In genomic region chr6:115727108-115727507, GRCm38 (mm10) we compare ENCODE assay signal across 8 mouse cellular contexts. TPM values are rescaled to one million over a fixed set of nuclear protein-coding genes. Genes with fewer than 3 reads are reported as not detected.
A peak's percentile ranks its signal among the peaks of the same experiment; 100 is the strongest.
DNase-seq lines count a peak whose midpoint lies in the region; ATAC-seq and TF ChIP-seq lines count a peak whose summit lies in the region.

No protein-coding gene starts in this region.

- H3K4me1 ChIP-seq in heart, postnatal 0 days (ENCODE audit: control insufficient read depth, insufficient read depth): peaks cover 5% of the 10 kb centered on the region; the same call in 1 of the 2 replicates
- no peaks in the 10 kb centered on the region for H3K4me1 ChIP-seq in embryonic facial prominence, embryonic 11.5 days (ENCODE audit: control insufficient read depth, insufficient read depth, low read length)

- no peak overlapping the region for H3K27ac ChIP-seq in heart, postnatal 0 days (ENCODE audit: low read depth)
- no peak overlapping the region for H3K27ac ChIP-seq in embryonic facial prominence, embryonic 11.5 days (replicated peaks; ENCODE audit: low read depth, low read length)

- H3K27me3 ChIP-seq in heart, postnatal 0 days (ENCODE audit: control insufficient read depth, insufficient read depth, low read length): no peaks in the 10 kb centered on the region
- H3K27me3 ChIP-seq in embryonic facial prominence, embryonic 11.5 days (ENCODE audit: control insufficient read depth, insufficient read depth, low read length): no peaks in the 10 kb centered on the region

- H3K9me3 ChIP-seq in heart, postnatal 0 days (replicated peaks; ENCODE audit: control insufficient read depth, low read length): no peaks in the 10 kb centered on the region; the same call in 1 of the 2 replicates
- no peaks in the 10 kb centered on the region for H3K9me3 ChIP-seq in embryonic facial prominence, embryonic 11.5 days (replicated peaks; ENCODE audit: control insufficient read depth, low read length)

- intact Hi-C loops in left cerebral cortex, postnatal 4 days (cut with DNase I): no loop called here

- no peak for TF ChIP-seq EP300 in heart, postnatal 0 days (IDR thresholded peaks at IDR 0.05; ENCODE audit: low read depth)

- peak; percentile 24 for DNase-seq in heart, postnatal 0 days (ENCODE audit: low spot score)
- DNase-seq in heart, adult 11 months: no peak
- peak; percentile 66 for DNase-seq in adrenal gland, postnatal 10 days
- DNase-seq in embryonic facial prominence, embryonic 11.5 days (ENCODE audit: low spot score): peak; percentile 69
- DNase-seq in left cerebral cortex, postnatal 4 days: peak; percentile 48
- DNase-seq in retina, adult 2 months (ENCODE audit: low read depth, low spot score): peak; percentile 18
- no peak for DNase-seq in ovary, postnatal 10 days (ENCODE audit: low spot score)

- no peak overlapping the region for H3K4me2 ChIP-seq in heart, postnatal 0 days (ENCODE audit: low read depth, low read length)
- H3K4me2 ChIP-seq in embryonic facial prominence, embryonic 11.5 days (ENCODE audit: low read depth, low read length): no peak overlapping the region

- peak; percentile 68 for TF ChIP-seq CTCF in heart, postnatal 0 days (IDR thresholded peaks at IDR 0.05; ENCODE audit: low read depth)

- H3K4me3 ChIP-seq in heart, postnatal 0 days (ENCODE audit: low read depth, low read length): no peak overlapping the region
- H3K4me3 ChIP-seq in embryonic facial prominence, embryonic 11.5 days (ENCODE audit: low read depth, low read length): no peak overlapping the region

- H3K36me3 ChIP-seq in heart, postnatal 0 days (replicated peaks; ENCODE audit: control insufficient read depth, insufficient read depth, low read length): no peaks in the 10 kb centered on the region
- no peaks in the 10 kb centered on the region for H3K36me3 ChIP-seq in embryonic facial prominence, embryonic 11.5 days (replicated peaks; ENCODE audit: control insufficient read depth, insufficient read depth, low read depth, low read length)

- WGBS in heart, postnatal 0 days: 78% methylated on average over 1 of the region's 1 CpGs
- WGBS in embryonic facial prominence, embryonic 11.5 days: 85% methylated on average over 1 of the region's 1 CpGs

- no peak for ATAC-seq in heart, postnatal 0 days (ENCODE audit: insufficient read depth, low read depth)
- peak; percentile 69 for ATAC-seq in CD4-positive, CD25-positive, alpha-beta regulatory T cell, adult 4 months
- no peak for ATAC-seq in embryonic facial prominence, embryonic 11.5 days (replicated peaks; ENCODE audit: insufficient number of reproducible peaks, low FRiP score, low TSS enrichment, low read depth)

- H3K9ac ChIP-seq in heart, postnatal 0 days (replicated peaks; ENCODE audit: low read depth, low read length): no peak overlapping the region
- no peak overlapping the region for H3K9ac ChIP-seq in embryonic facial prominence, embryonic 11.5 days (replicated peaks; ENCODE audit: low read length)

RNA-seq across cellular contexts. Expression of gene Tmem40, which starts 35.1 kb away (rescaled TPM):
- total RNA-seq in heart, postnatal 0 days (2014; rRNA removed; ENCODE audit: low replicate concordance): 0.23 and 2.3 TPM in 2 replicates
- polyA plus RNA-seq in heart, postnatal 0 days (2015; fragmentation: Nextera tagmentation; extraction: Ambion mirVana): 0.26 and 0.40 TPM in 2 replicates
- not detected for polyA plus RNA-seq in CD4-positive, CD25-positive, alpha-beta regulatory T cell, adult 4 months (2017; shearing (Covaris generic))
- under 1 TPM; 0.79 to 0.93 TPM for total RNA-seq in adrenal gland, postnatal 10 days (2021)
- 2.0 and 3.3 TPM in 2 replicates for polyA plus RNA-seq in embryonic facial prominence, embryonic 11.5 days (2014; fragmentation: Nextera tagmentation; extraction: Ambion mirVana)
- total RNA-seq in left cerebral cortex, postnatal 4 days (2021): 1 to 10 TPM in 1 of 2 experiments, under 1 TPM in 1; 0.60 to 1.2 TPM

RNA-seq across cellular contexts. Expression of gene Cand2, which starts 47.2 kb away (rescaled TPM):
- 50.9 and 56.5 TPM in 2 replicates for total RNA-seq in heart, postnatal 0 days (2014; rRNA removed; ENCODE audit: low replicate concordance)
- 29.2 and 30.0 TPM in 2 replicates for polyA plus RNA-seq in heart, postnatal 0 days (2015; fragmentation: Nextera tagmentation; extraction: Ambion mirVana)
- polyA plus RNA-seq in CD4-positive, CD25-positive, alpha-beta regulatory T cell, adult 4 months (2017; shearing (Covaris generic)): 1 to 10 TPM; 3.7 to 4.5 TPM
- 10 to 100 TPM; 10.4 to 16.1 TPM for total RNA-seq in adrenal gland, postnatal 10 days (2021)
- polyA plus RNA-seq in embryonic facial prominence, embryonic 11.5 days (2014; fragmentation: Nextera tagmentation; extraction: Ambion mirVana): 36.2 and 39.1 TPM in 2 replicates
- 1 to 10 TPM; 8.3 to 8.5 TPM for total RNA-seq in left cerebral cortex, postnatal 4 days (2021)

RNA-seq across cellular contexts. Expression of gene Raf1, which starts 50.7 kb away (rescaled TPM):
- 182 and 204 TPM in 2 replicates for total RNA-seq in heart, postnatal 0 days (2014; rRNA removed; ENCODE audit: low replicate concordance)
- 72.3 and 80.6 TPM in 2 replicates for polyA plus RNA-seq in heart, postnatal 0 days (2015; fragmentation: Nextera tagmentation; extraction: Ambion mirVana)
- polyA plus RNA-seq in CD4-positive, CD25-positive, alpha-beta regulatory T cell, adult 4 months (2017; shearing (Covaris generic)): 10 to 100 TPM; 46.4 to 51.6 TPM
- total RNA-seq in adrenal gland, postnatal 10 days (2021): 100 to 1,000 TPM in 1 of 2 experiments, 10 to 100 TPM in 1; 95.1 to 114 TPM
- 124 and 131 TPM in 2 replicates for polyA plus RNA-seq in embryonic facial prominence, embryonic 11.5 days (2014; fragmentation: Nextera tagmentation; extraction: Ambion mirVana)
- 100 to 1,000 TPM; 180 to 191 TPM for total RNA-seq in left cerebral cortex, postnatal 4 days (2021)

Comparison
In these comparisons a context has a peak if more than half of its experiments do, and no peak if none do; other contexts are left out.
1. DNase-seq: peak in heart, postnatal 0 days (single experiment), adrenal gland, postnatal 10 days (single experiment), embryonic facial prominence, embryonic 11.5 days (single experiment), left cerebral cortex, postnatal 4 days (single experiment) and retina, adult 2 months (single experiment); none in heart, adult 11 months (single experiment) and ovary, postnatal 10 days (single experiment).